Mouse (Mus musculus) hindbrain, postnatal 0 days (tissue): ENCODE measurements around the gene Pald1. TPM values are rescaled to one million over a fixed set of nuclear protein-coding genes. Genes with fewer than 3 reads are reported as not detected.
A peak's percentile ranks its signal among the peaks of the same experiment; 100 is the strongest.

Source experiments
- ATAC-seq: fragments of 200-750 bp; cut with Nextera tagmentation; 2 replicates; pipeline ENCODE4 v1.8.0; 2017; ENCODE audit warnings: mild to moderate bottlenecking, moderate TSS enrichment, moderate library complexity
- DNase-seq: peaks from one replicate; pipeline ENCODE4 v3.0.0-alpha.2; 2015; ENCODE audit warnings: low spot score
- H3K27ac ChIP-seq: fragments of 300-500 bp; sonication (generic); 2 replicates; pipeline ENCODE4 v1.5.1; 2014; ENCODE audit warnings: mild to moderate bottlenecking
- H3K27me3 ChIP-seq: fragments of 300-500 bp; sonication (generic); 2 replicates; pipeline ENCODE4 v1.6.1; 2014; ENCODE audit warnings: low read length, mixed read lengths; ENCODE audit not compliant: insufficient read depth
- H3K36me3 ChIP-seq: fragments of 300-500 bp; sonication (generic); 2 replicates; pipeline ENCODE4 v1.6.1; 2014; ENCODE audit warnings: low read length, mixed read lengths; ENCODE audit not compliant: insufficient read depth
- H3K4me1 ChIP-seq: fragments of 300-500 bp; sonication (generic); 2 replicates; pipeline ENCODE4 v1.6.1; 2014; ENCODE audit warnings: antibody characterized with exemption, low read length, mixed read lengths; ENCODE audit not compliant: insufficient read depth
- H3K4me2 ChIP-seq: fragments of 300-500 bp; sonication (generic); 2 replicates; pipeline ENCODE4 v1.6.1; 2014; ENCODE audit warnings: low read depth, mild to moderate bottlenecking, low read length, moderate library complexity, mixed read lengths
- H3K4me3 ChIP-seq: fragments of 300-500 bp; sonication (generic); 2 replicates; pipeline ENCODE4 v1.5.1; 2014; ENCODE audit warnings: low read length
- H3K9ac ChIP-seq: fragments of 300-500 bp; sonication (generic); replicated peaks from 2 replicates; pipeline ENCODE4 v1.6.1; 2014; ENCODE audit warnings: mild to moderate bottlenecking, low read length, moderate library complexity, mixed read lengths
- H3K9me3 ChIP-seq: fragments of 300-500 bp; sonication (generic); 2 replicates; pipeline ENCODE4 v1.6.1; 2016; ENCODE audit warnings: low read length, mixed read lengths
- CTCF ChIP-seq: IDR thresholded peaks from 2 replicates; pipeline ENCODE4 v1.5.1; 2016; ENCODE audit warnings: antibody characterized with exemption, control low read depth, low read depth
- WGBS: fragments of 180-500 bp; shearing (Covaris S2); extraction: QIAGEN DNeasy Blood & Tissue Kit; methylation state at CpG from one replicate; pipeline ENCODE4 v1.1.7; 2014; 5-methylcytosine and 5-hydroxymethylcytosine counted together
- polyA plus RNA-seq: library from polyadenylated mRNA; unstranded; fragments of >200 nt; fragmentation: Nextera tagmentation; extraction: Ambion mirVana; gene quantifications from 2 replicates; pipeline ENCODE4 v1.2.1, GENCODE M21; 2015
- total RNA-seq: library from RNA; depleted of rRNA; stranded (reverse); fragments of >200 nt; gene quantifications from 2 replicates; pipeline ENCODE4 v1.2.3, GENCODE M21; 2014

Gene Pald1
- total and polyA plus RNA-seq, 2 experiments from 2014 or later, result 21.7 to 34.3 TPM

- 85% methylated on average over 13 of the region's 13 CpGs for WGBS
- ATAC-seq (no peak), DNase-seq (no peak)
- Histone ChIP-seq H3K27me3 (no peaks in the 10 kb centered on the region), H3K9ac (no peak overlapping the region), H3K4me2 (no peak overlapping the region), H3K27ac (no peak overlapping the region), H3K4me3 (no peak overlapping the region), H3K4me1 (no peaks in the 10 kb centered on the region), H3K9me3 (no peaks in the 10 kb centered on the region), H3K36me3 (no peaks in the 10 kb centered on the region)
- TF ChIP-seq CTCF, result no peak
Observed at GRCm38 (mm10) chr10:61305928-61306590, 77.3 kb downstream of the Pald1 start.

GRCm38 (mm10) chr10:61304046-61304445 lies 79.3 kb downstream of the Pald1 start:
- TF ChIP-seq CTCF, result no peak
- Histone ChIP-seq H3K4me2 (no peak overlapping the region), H3K4me1 (no peaks in the 10 kb centered on the region), H3K27me3 (no peaks in the 10 kb centered on the region), H3K4me3 (no peak overlapping the region), H3K36me3 (no peaks in the 10 kb centered on the region), H3K9ac (no peak overlapping the region), H3K27ac (no peak overlapping the region), H3K9me3 (no peaks in the 10 kb centered on the region)
- ATAC-seq (0 out of 2 replicates have a peak, but pooled peaks have one; percentile 32), DNase-seq (peak; percentile 58)
- 45% methylated on average over 6 of the region's 6 CpGs for WGBS

GRCm38 (mm10) chr10:61300996-61301395 lies 82.3 kb downstream of the Pald1 start:
- 85% methylated on average over 3 of the region's 3 CpGs for WGBS
- no peak overlapping the region for H3K4me2 ChIP-seq
- no peaks in the 10 kb centered on the region for H3K27me3 ChIP-seq
- no peak overlapping the region for H3K27ac ChIP-seq
- H3K9me3 ChIP-seq, result no peaks in the 10 kb centered on the region
- no peaks in the 10 kb centered on the region for H3K4me1 ChIP-seq
- no peaks in the 10 kb centered on the region for H3K36me3 ChIP-seq
- TF ChIP-seq CTCF, result no peak
- H3K4me3 ChIP-seq, result no peak overlapping the region
- H3K9ac ChIP-seq, result no peak overlapping the region
- no peak for ATAC-seq
- DNase-seq, result no peak

GRCm38 (mm10) chr10:61297477-61297876 lies 85.9 kb downstream of the Pald1 start, which contains the start of gene Prf1:
TSS of gene Prf1 (plus strand) at chr10:61297833.
- Histone ChIP-seq H3K36me3 (no peaks in the 10 kb centered on the region), H3K4me3 (no peak within 1 kb of the TSS), H3K27me3 (no peaks in the 10 kb centered on the region), H3K27ac (no peak within 1 kb of the TSS), H3K9me3 (no peaks in the 10 kb centered on the region), H3K4me1 (no peaks in the 10 kb centered on the region), H3K4me2 (no peak within 1 kb of the TSS), H3K9ac (no peak within 1 kb of the TSS)
- TF ChIP-seq CTCF, result no peak
- ATAC-seq (no peak), DNase-seq (no peak)
- 86% methylated on average over 7 of the region's 7 CpGs for WGBS

GRCm38 (mm10) chr10:61296713-61297445 lies 86.5 kb downstream of the Pald1 start:
- Histone ChIP-seq H3K36me3 (no peaks in the 10 kb centered on the region), H3K4me2 (no peak overlapping the region), H3K9ac (no peak overlapping the region), H3K9me3 (no peaks in the 10 kb centered on the region), H3K4me1 (no peaks in the 10 kb centered on the region), H3K27me3 (no peaks in the 10 kb centered on the region), H3K4me3 (no peak overlapping the region), H3K27ac (no peak overlapping the region)
- DNase-seq (peak; percentile 44), ATAC-seq (0 out of 2 replicates have a peak, but pooled peaks have one; percentile 29)
- 62% methylated on average over 8 of the region's 8 CpGs for WGBS
- TF ChIP-seq CTCF, result no peak

- no peak for TF ChIP-seq CTCF
- no peaks in the 10 kb centered on the region for H3K36me3 ChIP-seq
- no peak overlapping the region for H3K4me2 ChIP-seq
- no peak for DNase-seq
- no peaks in the 10 kb centered on the region for H3K27me3 ChIP-seq
- no peak overlapping the region for H3K27ac ChIP-seq
- WGBS, result 71% methylated on average over 8 of the region's 8 CpGs
- H3K4me3 ChIP-seq, result no peak overlapping the region
- ATAC-seq, result no peak
- H3K4me1 ChIP-seq, result no peaks in the 10 kb centered on the region
- no peaks in the 10 kb centered on the region for H3K9me3 ChIP-seq
- H3K9ac ChIP-seq, result no peak overlapping the region
Observed at GRCm38 (mm10) chr10:61294242-61294641, 89.1 kb downstream of the Pald1 start.

GRCm38 (mm10) chr10:61290479-61290878 lies 92.9 kb downstream of the Pald1 start:
- no peak overlapping the region for H3K4me3 ChIP-seq
- no peak overlapping the region for H3K27ac ChIP-seq
- WGBS, result 45% methylated on average over 2 of the region's 2 CpGs

More at GRCm38 (mm10) chr10:61290479-61290878, 92.9 kb downstream of the Pald1 start:
- DNase-seq (no peak), ATAC-seq (no peak)
- H3K36me3 ChIP-seq, result no peaks in the 10 kb centered on the region
- H3K4me1 ChIP-seq, result no peaks in the 10 kb centered on the region
- H3K9me3 ChIP-seq, result no peaks in the 10 kb centered on the region
- no peaks in the 10 kb centered on the region for H3K27me3 ChIP-seq
- no peak overlapping the region for H3K9ac ChIP-seq
- TF ChIP-seq CTCF, result no peak
- no peak overlapping the region for H3K4me2 ChIP-seq
